Mouse (Mus musculus) naive thymus-derived CD4-positive, alpha-beta T cell, adult 2 months (primary cell): ENCODE measurements around the gene Nup98.
A peak's percentile ranks its signal among the peaks of the same experiment; 100 is the strongest.

ENCODE experiments used
- DNase-seq: peaks from one replicate; pipeline ENCODE4 v3.0.0-alpha.2; 2011; ENCODE audit warnings: low read depth

Nup98 gene

GRCm38 (mm10) chr7:102229814-102230213 lies 19.8 kb upstream of the Nup98 start:
- DNase-seq = no peak

DNA sequence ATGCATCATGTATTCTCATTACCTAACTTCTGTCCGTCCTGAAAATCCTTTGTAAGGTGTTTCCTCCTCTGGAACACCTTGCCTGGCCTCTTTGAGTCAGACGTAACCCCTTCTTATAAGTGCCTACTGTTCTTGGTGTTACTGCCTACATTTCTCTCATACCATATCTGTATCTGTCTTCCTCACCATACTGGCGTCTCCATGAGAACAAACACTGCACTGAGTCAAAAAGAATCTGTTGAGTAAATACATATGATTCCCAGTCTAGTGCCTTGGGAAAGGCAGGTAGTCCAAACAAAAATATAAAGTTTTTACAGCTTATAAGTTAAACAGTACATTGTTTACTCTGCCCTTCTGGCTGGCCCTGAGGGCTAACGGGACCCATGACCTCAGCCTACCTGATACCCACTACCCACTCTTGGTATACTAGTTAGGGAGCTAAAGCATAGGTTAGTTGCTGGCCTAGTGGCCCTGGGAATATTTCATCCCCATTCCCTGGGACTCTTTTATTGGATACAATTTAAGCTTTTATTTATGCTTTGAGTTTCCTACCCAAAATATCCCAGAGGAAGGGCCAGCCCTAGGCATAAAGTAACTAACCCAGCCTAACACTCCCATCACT lies 18.2 kb upstream of the Nup98 start:
- no peak for DNase-seq

GRCm38 (mm10) chr7:102226051-102226450 lies 16.1 kb upstream of the Nup98 start:
- no peak for DNase-seq

GRCm38 (mm10) chr7:102223883-102224738 lies 14.1 kb upstream of the Nup98 start:
- no peak for DNase-seq

DNA sequence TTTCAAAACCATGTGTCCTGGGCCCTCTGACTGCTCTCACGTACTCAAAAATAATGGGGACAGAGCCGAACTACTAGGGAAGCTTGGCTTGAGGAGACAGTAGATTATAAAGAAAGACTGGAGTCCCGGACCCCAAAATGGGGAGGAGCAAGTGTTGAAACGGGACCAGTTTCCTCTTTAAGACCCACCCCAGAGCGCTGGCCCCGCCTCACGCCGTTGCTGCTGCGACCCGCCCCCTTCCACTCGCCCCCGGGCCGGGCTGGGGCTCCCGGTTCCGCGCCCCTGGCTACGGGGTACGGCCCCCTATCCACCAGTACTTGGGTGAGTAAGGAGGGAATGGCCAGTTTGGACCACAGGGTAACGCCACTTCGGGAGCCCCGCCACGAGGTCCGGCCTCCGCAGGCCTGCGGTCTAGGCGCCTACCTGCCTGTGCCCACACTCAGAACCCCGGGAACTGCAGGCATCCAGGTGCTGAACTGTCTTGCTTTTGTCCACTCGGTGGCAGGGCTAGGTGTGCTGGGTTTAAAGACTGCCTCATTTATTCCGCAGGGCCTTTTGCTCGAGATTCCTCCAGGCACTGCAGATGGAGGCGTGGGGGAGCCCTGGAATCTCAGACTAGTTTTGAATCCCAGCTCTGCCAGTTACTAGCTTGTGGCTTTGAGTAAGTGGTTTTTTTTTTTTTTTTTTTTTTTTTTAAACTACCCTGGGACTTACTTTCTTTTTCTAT lies 13.0 kb upstream of the Nup98 start:
- peak; percentile 70 for DNase-seq

DNA sequence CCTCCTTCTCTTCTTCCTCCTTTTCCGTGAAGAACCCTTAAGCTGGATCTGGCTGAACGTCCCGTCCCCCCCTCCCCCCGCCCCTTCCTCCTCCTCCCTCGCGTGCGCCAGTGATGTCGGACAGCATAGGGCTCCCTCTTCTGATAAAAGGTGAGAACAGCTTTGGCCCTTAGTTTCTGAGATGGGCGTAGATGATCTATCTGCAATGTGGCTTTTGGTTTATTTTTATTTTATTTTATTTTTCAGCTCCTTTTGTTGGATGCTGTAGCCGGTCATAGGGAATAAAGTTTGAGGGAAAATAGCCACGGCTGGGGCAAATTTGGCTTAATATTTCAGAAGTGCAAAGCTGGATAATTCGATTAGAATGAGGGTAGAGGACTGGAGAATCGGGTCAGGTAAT lies 12.4 kb upstream of the Nup98 start:
- peak; percentile 67 for DNase-seq

- no peak for DNase-seq
These were observed 11.9 kb upstream of the Nup98 start for GRCm38 (mm10) chr7:102221899-102222298.

- no peak for DNase-seq
These were observed 1.1 kb upstream of the Nup98 start for GRCm38 (mm10) chr7:102211071-102211470.

- DNase-seq = no peak
These were observed 1.1 kb downstream of the Nup98 start for GRCm38 (mm10) chr7:102208806-102209363.

GRCm38 (mm10) chr7:102205646-102206045 lies 4.3 kb downstream of the Nup98 start:
- DNase-seq = peak; percentile 32

DNA sequence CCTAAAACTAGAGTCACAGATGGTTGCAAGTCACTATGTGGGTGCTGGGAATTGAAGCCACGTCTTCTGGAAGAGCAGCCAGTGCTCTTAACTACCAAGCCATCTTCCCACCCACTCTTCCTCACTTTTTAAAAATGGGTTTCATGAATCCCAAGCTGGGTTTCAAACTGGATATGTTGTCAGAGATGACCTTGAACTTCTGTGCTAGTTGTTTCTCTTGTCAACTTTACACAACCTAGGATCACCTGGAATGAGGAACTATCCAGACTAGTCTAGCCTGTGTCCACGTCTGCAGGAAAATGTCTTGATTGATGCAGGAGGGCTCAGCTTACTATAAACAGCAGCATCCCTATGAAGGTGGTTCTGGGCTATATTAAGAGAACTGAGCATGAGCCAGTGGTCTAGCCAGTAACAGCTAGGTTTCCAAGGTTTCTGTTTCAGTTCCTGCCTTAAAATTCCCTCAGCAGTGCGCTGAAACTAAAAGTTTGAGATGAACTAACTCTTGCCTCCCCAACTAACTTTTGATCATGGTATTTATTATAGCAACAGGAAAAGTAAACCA lies 5.6 kb downstream of the Nup98 start:
- no peak for DNase-seq

GRCm38 (mm10) chr7:102200996-102201785 lies 8.8 kb downstream of the Nup98 start:
- no peak for DNase-seq

DNA sequence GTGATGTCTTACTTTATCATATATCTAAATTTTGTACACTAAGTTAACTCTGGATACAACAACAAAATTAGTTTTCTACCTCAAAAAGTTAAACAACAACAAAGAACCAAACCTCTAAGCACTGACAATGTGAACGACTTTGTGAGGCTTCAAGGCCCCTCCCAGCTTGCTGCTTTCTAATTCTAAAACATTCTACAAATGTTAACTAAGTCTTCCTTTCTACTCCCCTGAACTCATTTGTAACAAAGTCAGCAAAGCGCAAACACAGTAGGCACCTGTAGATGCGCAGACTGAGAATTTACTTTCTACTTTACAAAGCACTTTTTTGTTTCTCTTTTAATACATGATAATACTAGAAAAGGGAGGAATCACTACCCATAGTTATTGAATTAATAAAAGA lies 9.4 kb downstream of the Nup98 start:
- DNase-seq = no peak

DNA sequence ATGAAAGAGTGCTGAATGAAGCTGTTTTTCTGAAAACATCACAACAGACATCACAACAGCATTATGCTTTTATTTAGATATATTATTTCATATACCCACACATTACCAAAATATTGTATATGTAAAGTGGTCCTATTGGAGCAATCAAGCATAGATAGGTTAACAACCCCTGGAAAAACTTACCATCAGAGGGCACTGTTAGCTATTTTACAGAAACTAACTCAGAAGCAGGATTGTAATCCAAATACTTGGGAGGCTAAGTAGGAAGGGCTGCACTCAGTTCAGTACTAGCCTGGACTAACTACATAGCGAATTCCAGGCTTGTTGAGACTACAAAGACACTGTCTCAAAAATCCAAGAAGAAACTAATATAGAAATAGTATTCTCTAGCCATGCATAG lies 17.6 kb downstream of the Nup98 start:
- DNase-seq = peak; percentile 46

DNA sequence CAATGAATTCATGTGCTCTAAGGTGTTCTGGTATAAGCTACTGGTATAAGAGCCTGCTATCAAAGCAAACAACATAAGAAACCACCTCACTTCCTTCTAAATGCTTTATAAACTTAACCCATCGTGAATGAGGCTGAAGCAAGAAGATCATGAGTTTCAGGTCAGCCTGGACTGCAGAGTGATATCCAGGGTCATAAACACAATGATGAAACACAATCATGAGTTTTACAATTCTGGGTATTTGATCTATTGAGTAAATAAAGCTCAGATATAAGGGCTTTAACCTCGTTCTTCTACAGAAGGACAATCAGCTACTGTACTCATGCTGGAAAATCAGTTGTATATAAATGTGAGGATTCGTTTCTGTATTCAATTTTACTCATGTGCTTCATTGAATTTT lies 26.1 kb downstream of the Nup98 start:
- no peak for DNase-seq

GRCm38 (mm10) chr7:102170300-102170699 lies 39.7 kb downstream of the Nup98 start:
- DNase-seq = peak; percentile 35

DNA sequence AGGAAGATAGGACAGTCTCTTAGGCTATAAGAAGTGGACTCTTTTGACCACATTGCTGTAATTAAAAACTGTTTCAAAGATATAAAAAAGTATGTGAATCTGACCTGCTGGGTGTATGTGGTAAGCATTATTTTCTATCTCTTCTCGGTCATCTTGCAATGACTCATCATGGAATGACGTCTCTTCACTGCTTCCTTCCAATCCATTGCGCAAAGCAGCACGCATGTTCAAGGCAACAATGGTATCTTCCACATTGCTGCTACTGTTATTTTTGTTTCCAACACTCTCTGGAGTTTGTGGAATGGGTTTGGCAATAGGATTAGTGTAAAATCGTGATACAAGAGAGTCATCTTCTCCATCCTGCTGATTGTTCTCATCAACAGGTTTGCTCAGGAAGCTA lies 56.3 kb downstream of the Nup98 start:
- DNase-seq = no peak

- no peak for DNase-seq
These were observed 72.1 kb downstream of the Nup98 start for GRCm38 (mm10) chr7:102137898-102138297.

- peak; percentile 50 for DNase-seq
These were observed 72.5 kb downstream of the Nup98 start for GRCm38 (mm10) chr7:102137464-102137863.

DNA sequence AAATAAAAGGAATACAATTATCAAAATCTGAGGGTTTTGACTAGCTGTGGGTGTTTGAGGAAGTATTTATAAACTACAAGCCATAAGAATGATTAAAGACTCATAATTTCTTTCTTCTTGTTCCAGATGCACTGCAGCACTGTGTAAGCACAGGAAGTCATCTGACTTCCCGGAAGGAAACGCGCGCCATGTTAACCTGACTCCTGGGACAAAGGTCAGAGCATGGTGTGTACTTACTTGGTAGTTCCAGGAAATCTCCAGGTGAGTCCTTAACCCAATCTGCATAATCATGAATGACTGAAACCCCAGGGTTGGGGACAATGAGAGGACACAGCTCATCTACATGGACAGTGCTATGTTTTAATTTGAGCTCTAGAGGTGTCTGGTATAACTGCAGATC lies 77.6 kb downstream of the Nup98 start:
- no peak for DNase-seq

GRCm38 (mm10) chr7:102120326-102120725 lies 89.7 kb downstream of the Nup98 start:
- no peak for DNase-seq
